Mouse (Mus musculus) right cerebral cortex, adult 2 months (tissue): ENCODE measurements around the gene Hist1h4h.
A peak's percentile ranks its signal among the peaks of the same experiment; 100 is the strongest.

Experiments used
- DNase-seq, 2 experiments: peaks; one replicate each; pipeline ENCODE4 v3.0.0; 2021 to 2022; ENCODE audit warnings: low spot score in 2 of 2

Gene Hist1h4h

GRCm38 (mm10) chr13:23575864-23576313 lies 45.0 kb downstream of the Hist1h4h start:
- DNase-seq: peak; percentile 18 to 33

GRCm38 (mm10) chr13:23576351-23576881 lies 45.6 kb downstream of the Hist1h4h start:
- DNase-seq: no peak

- DNase-seq: no peak
These were observed 46.2 kb downstream of the Hist1h4h start for GRCm38 (mm10) chr13:23576906-23577639.

- no peak for DNase-seq
These were observed 47.0 kb downstream of the Hist1h4h start for GRCm38 (mm10) chr13:23577835-23578234.
